Mouse (Mus musculus): ENCODE results near the gene Npl.

DNA sequence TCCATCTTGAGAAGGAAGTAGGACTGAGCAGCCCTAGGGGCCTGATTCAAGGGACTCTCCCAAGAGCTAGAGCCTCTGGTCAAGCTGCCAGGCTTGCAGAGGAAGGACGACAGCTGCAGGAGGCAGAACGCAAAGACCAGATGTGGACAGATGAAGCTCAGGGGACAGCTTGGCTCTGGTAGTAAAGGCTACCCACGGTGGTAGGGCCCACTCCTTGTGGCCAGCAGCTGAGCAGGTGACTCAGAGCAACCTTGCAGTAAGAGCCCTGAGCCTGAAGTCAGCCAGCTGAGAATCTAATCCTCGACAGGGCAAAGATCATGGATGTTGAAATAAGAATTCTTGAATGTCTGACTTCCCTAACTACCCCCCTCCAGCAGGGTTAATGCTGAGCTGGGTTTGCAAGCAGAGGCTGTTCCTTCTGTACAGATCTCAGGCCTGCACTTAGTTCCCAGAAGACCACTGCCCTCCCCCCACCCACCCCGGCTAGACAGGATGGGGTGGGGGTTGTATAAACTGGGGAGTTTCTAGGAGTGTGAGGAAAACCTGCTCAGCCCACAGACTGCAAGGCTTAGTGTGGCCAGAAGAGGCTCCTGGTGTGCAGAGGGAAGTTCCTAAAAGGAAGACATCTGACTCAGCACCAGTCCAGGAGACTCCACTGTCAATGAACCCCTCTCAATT is 48.1 kb downstream of the Npl start:
- TF ChIP-seq CTCF (IDR thresholded peaks at IDR 0.05; ENCODE audit: low read depth, low read length) (no peak), GATA1 (IDR thresholded peaks at IDR 0.05; ENCODE audit: borderline replicate concordance, low read length) (no peak), POLR2AphosphoS5 (IDR thresholded peaks at IDR 0.05; ENCODE audit: insufficient replicate concordance, low read depth, low read length) (no peak)

Measured in G1E (cell line).